ENCODE assay signal across 7 mouse cellular contexts in the genomic region with DNA sequence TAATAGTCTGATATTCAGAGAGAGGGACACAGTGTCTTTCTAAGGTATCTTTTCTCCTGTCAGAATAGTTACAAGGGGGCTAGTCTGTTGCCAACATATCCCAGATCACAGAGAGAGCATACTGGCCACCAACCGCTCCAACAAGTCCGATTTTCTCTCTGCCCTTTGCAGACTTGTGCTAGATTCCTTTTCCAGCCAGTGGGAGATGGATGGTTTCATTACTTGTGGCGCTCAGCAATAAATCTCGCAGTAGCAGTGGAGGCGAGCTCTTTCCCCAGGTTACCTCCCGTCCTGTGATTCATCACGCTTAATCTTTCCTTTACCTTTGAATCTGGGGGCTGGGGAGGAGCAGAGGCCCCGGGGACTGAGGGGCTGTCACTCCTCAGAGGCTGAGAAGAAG. TPM values are rescaled to one million over a fixed set of nuclear protein-coding genes. Genes with fewer than 3 reads are reported as not detected.
DNase-seq lines count a peak whose midpoint lies in the region; ATAC-seq lines count a peak whose summit lies in the region.
"Not testable (repeated sequence)": the region's sequence is repeated elsewhere in the genome, so short reads cannot be mapped to it uniquely, and the experiment has no call there.

No protein-coding gene starts in this region.

- 53% methylated on average over 8 of the region's 8 CpGs for WGBS in embryonic facial prominence, embryonic 12.5 days
- WGBS in heart, embryonic 12.5 days = 52% methylated on average over 8 of the region's 8 CpGs
- WGBS in hindbrain, embryonic 12.5 days = 51% methylated on average over 8 of the region's 8 CpGs
- 35% methylated on average over 6 of the region's 8 CpGs for WGBS in intestine, embryonic 16.5 days
- 4% methylated on average over 6 of the region's 8 CpGs for WGBS in limb, embryonic 11.5 days
- WGBS in neural tube, embryonic 12.5 days = 9% methylated on average over 7 of the region's 8 CpGs
- 26% methylated on average over 7 of the region's 8 CpGs for WGBS in stomach, embryonic 15.5 days

- peaks cover 35% of the 10 kb centered on the region for H3K4me1 ChIP-seq in embryonic facial prominence, embryonic 12.5 days
- peaks cover 46% of the 10 kb centered on the region for H3K4me1 ChIP-seq in heart, embryonic 12.5 days (replicated peaks)
- peaks cover 19% of the 10 kb centered on the region for H3K4me1 ChIP-seq in hindbrain, embryonic 12.5 days
- H3K4me1 ChIP-seq in intestine, embryonic 16.5 days (ENCODE audit: control insufficient read depth, insufficient read depth, low read length) = peaks cover 32% of the 10 kb centered on the region
- peaks cover 24% of the 10 kb centered on the region for H3K4me1 ChIP-seq in limb, embryonic 11.5 days (ENCODE audit: control insufficient read depth, insufficient read depth, low read length)
- H3K4me1 ChIP-seq in neural tube, embryonic 12.5 days = peaks cover 20% of the 10 kb centered on the region
- not testable (repeated sequence) for H3K4me1 ChIP-seq in stomach, embryonic 15.5 days

- not testable (repeated sequence) for ATAC-seq in embryonic facial prominence, embryonic 12.5 days (ENCODE audit: insufficient number of reproducible peaks, insufficient read depth, low FRiP score, low TSS enrichment); heart, embryonic 12.5 days (ENCODE audit: insufficient number of reproducible peaks, low FRiP score); hindbrain, embryonic 12.5 days (ENCODE audit: low FRiP score); intestine, embryonic 16.5 days; limb, embryonic 11.5 days (ENCODE audit: insufficient number of reproducible peaks, low FRiP score, low TSS enrichment, low read depth); neural tube, embryonic 12.5 days (ENCODE audit: low FRiP score, low read depth); stomach, embryonic 15.5 days (ENCODE audit: insufficient read depth, low FRiP score, low read depth)

- peak overlapping the region; percentile 57; the same call in 1 of the 2 replicates for H3K27ac ChIP-seq in embryonic facial prominence, embryonic 12.5 days
- H3K27ac ChIP-seq in heart, embryonic 12.5 days (ENCODE audit: poor library complexity, severe bottlenecking) = 0 out of 2 replicates have a peak overlapping the region, but pooled peaks have one; percentile 39
- H3K27ac ChIP-seq in hindbrain, embryonic 12.5 days = peak overlapping the region; percentile 60
- H3K27ac ChIP-seq in intestine, embryonic 16.5 days (ENCODE audit: low read length) = peak overlapping the region; percentile 50
- peak overlapping the region; percentile 74 for H3K27ac ChIP-seq in limb, embryonic 11.5 days (replicated peaks; ENCODE audit: low read depth, low read length)
- peak overlapping the region; percentile 34; the same call in 1 of the 2 replicates for H3K27ac ChIP-seq in neural tube, embryonic 12.5 days
- H3K27ac ChIP-seq in stomach, embryonic 15.5 days = peak overlapping the region; percentile 38; the same call in 1 of the 2 replicates

- not testable (repeated sequence) for H3K4me3 ChIP-seq in embryonic facial prominence, embryonic 12.5 days; heart, embryonic 12.5 days; hindbrain, embryonic 12.5 days; intestine, embryonic 16.5 days (ENCODE audit: low read length); limb, embryonic 11.5 days (ENCODE audit: low read depth, low read length); neural tube, embryonic 12.5 days; stomach, embryonic 15.5 days (replicated peaks)

- not testable (repeated sequence) for H3K36me3 ChIP-seq in embryonic facial prominence, embryonic 12.5 days; heart, embryonic 12.5 days; hindbrain, embryonic 12.5 days; intestine, embryonic 16.5 days (ENCODE audit: control insufficient read depth, insufficient read depth, low read length); limb, embryonic 11.5 days (ENCODE audit: control insufficient read depth, insufficient read depth, low read length); neural tube, embryonic 12.5 days; stomach, embryonic 15.5 days

- H3K9me3 ChIP-seq in embryonic facial prominence, embryonic 12.5 days; heart, embryonic 12.5 days (replicated peaks); hindbrain, embryonic 12.5 days (replicated peaks); intestine, embryonic 16.5 days (ENCODE audit: control insufficient read depth, low read length); limb, embryonic 11.5 days (ENCODE audit: control insufficient read depth, low read length); neural tube, embryonic 12.5 days; stomach, embryonic 15.5 days: not testable (repeated sequence)

- H3K4me2 ChIP-seq in embryonic facial prominence, embryonic 12.5 days (replicated peaks); heart, embryonic 12.5 days; hindbrain, embryonic 12.5 days (replicated peaks); intestine, embryonic 16.5 days (ENCODE audit: low read depth, low read length); limb, embryonic 11.5 days (ENCODE audit: low read depth, severe bottlenecking); neural tube, embryonic 12.5 days (replicated peaks); stomach, embryonic 15.5 days: not testable (repeated sequence)

- H3K9ac ChIP-seq in embryonic facial prominence, embryonic 12.5 days; heart, embryonic 12.5 days; hindbrain, embryonic 12.5 days; intestine, embryonic 16.5 days (ENCODE audit: low read depth, low read length); limb, embryonic 11.5 days (ENCODE audit: low read length); neural tube, embryonic 12.5 days; stomach, embryonic 15.5 days: not testable (repeated sequence)

- not testable (repeated sequence) for DNase-seq in limb, embryonic 11.5 days (ENCODE audit: low spot score)

- not testable (repeated sequence) for H3K27me3 ChIP-seq in embryonic facial prominence, embryonic 12.5 days; heart, embryonic 12.5 days (replicated peaks); intestine, embryonic 16.5 days (replicated peaks; ENCODE audit: control insufficient read depth, insufficient read depth, low read length); limb, embryonic 11.5 days (ENCODE audit: control insufficient read depth, insufficient read depth, low read length); neural tube, embryonic 12.5 days (replicated peaks); stomach, embryonic 15.5 days (replicated peaks)
- peaks cover 20% of the 10 kb centered on the region for H3K27me3 ChIP-seq in hindbrain, embryonic 12.5 days

RNA-seq across cellular contexts. Expression of a gene that starts 31.9 kb away (rescaled TPM):
- polyA plus RNA-seq in embryonic facial prominence, embryonic 12.5 days (2016; fragmentation: Nextera tagmentation; extraction: Ambion mirVana) = 229 and 238 TPM in 2 replicates
- 136 and 137 TPM in 2 replicates for polyA plus RNA-seq in heart, embryonic 12.5 days (2016; fragmentation: Nextera tagmentation; extraction: Ambion mirVana)
- polyA plus RNA-seq in hindbrain, embryonic 12.5 days (2016; fragmentation: Nextera tagmentation; extraction: Ambion mirVana) = 185 and 186 TPM in 2 replicates
- 68.4 and 76.3 TPM in 2 replicates for polyA plus RNA-seq in intestine, embryonic 16.5 days (2015; fragmentation: Nextera tagmentation; extraction: Ambion mirVana)
- 193 and 210 TPM in 2 replicates for polyA plus RNA-seq in limb, embryonic 11.5 days (2014; fragmentation: Nextera tagmentation; extraction: Ambion mirVana)
- 144 and 152 TPM in 2 replicates for polyA plus RNA-seq in neural tube, embryonic 12.5 days (2016; fragmentation: Nextera tagmentation; extraction: Ambion mirVana)
- polyA plus RNA-seq in stomach, embryonic 15.5 days (2015; fragmentation: Nextera tagmentation; extraction: Ambion mirVana) = 121 and 140 TPM in 2 replicates
